Mouse (Mus musculus) CD4-positive, CD25-positive, alpha-beta regulatory T cell, adult 4 months (primary cell): Measurements from ENCODE around the gene Sult4a1. TPM values are rescaled to one million over a fixed set of nuclear protein-coding genes. Genes with fewer than 3 reads are reported as not detected.

ENCODE experiments used
- ATAC-seq: one replicate; pipeline ENCODE4 v1.8.0; 2017
- polyA plus RNA-seq, 2 experiments: library from polyadenylated mRNA; unstranded; fragments of 100-300 nt; shearing (Covaris generic); gene quantifications; one replicate each; pipeline ENCODE4 v1.2.1; 2017

Gene Sult4a1
- polyA plus RNA-seq, 2 experiments from 2014 or later = not detected

- ATAC-seq = no peak
Observed at GRCm38 (mm10) chr15:84094921-84095320, 10.6 kb downstream of the Sult4a1 start.

DNA sequence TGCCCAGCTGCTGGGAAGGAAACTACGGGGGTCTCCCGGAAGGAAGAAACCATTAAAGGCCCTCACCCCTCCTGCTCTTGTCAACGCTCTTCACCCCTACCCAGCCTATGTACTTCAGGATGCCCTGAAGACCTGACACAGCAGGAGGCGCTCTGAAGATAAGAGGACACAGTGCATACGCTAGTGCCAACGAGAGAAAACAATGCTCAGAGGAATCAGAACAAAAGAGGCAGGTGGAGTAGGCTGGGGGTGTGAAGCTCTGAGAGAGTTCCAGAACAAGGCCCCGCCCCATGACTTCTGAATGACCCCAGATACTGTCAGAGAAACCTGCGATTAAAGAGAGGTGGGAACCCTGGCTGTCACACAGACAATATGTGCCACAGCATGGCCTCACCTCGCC lies 18.8 kb downstream of the Sult4a1 start:
- ATAC-seq = no peak

GRCm38 (mm10) chr15:84086364-84086763 lies 19.2 kb downstream of the Sult4a1 start:
- ATAC-seq = no peak

DNA sequence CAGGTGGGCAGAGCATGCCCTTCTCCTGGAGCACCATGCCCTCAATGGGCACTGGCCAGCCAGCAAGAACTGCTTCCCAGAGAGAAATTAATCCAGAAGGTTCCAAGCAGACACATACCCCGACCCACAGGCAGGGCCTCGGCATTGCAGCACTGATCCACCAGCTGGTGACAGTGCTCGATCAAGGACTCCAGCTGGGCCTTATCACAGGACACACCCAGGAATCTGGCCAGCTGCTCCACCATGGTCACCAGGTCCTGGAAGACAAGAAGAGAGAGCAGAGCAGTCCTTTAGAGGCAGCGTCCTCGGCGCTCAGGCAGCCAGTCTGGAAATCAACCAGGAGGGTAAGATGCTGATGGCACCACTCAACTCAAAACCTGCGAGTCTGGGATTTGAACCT lies 25.5 kb downstream of the Sult4a1 start:
- ATAC-seq = no peak

DNA sequence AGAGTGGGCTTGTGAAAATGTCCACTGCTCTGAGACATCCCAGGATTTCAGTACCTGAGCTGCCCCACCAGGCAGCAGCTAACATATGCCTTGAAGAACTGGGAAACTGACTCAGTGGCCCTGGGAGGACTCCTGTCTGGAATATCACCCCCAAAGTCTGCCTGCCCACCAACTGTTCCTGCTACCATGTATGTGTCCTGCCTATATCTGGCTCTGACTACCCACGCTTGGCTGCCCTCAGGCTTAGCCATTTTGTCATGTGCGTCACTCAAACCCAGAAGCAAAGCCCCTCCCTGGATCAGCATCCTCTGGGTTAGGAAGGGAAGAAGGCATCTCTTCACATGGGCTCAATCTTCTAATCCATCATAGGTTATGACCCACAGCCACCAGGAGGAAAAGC lies 26.0 kb downstream of the Sult4a1 start:
- no peak for ATAC-seq

DNA sequence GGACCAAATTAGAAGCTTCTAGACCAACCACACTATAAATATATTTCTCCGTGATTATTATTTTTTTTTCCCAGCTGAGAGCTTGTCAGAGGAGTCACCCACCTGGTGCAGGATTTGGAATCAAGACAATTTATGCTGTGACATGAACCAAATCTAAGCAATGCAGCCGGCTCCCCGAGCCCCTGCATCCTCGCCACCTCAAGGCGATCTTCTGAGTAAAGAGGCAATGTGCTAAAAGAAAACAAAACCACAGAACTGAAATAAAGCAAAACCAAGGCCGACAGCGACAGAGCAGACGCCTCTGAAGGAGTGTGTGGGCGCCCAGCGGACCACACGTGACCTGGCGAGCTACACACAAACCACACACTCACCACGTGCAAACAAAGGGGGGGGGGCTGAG lies 26.9 kb downstream of the Sult4a1 start:
- ATAC-seq = no peak

- no peak for ATAC-seq
Observed at GRCm38 (mm10) chr15:84077151-84077550, 28.4 kb downstream of the Sult4a1 start.

DNA sequence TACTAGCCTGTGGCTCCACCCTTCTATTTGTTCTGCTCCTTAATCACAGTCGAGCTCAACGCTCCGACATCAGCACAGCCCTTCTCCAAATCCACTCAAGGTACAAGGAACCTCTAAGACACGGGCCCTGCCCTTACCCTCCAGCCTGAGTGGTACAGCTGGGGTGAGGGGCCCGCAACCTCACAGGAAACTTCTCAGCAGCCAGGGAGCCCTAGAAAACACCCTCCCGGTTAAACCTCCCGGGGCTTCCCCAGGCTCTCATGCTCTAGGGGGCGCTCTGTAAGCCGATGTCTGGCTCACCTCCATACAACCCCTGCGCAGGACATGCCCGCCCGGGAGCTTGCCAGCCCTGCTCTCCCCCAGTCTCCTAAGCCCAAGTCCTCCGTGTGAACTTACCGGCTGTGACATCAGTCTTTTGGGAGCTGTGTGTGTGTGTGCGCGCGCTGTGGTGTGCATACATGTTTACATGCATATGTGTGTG lies 30.8 kb downstream of the Sult4a1 start:
- no peak for ATAC-seq

GRCm38 (mm10) chr15:84073911-84074704 lies 31.4 kb downstream of the Sult4a1 start:
- no peak for ATAC-seq

- ATAC-seq = no peak
Observed at GRCm38 (mm10) chr15:84073058-84073457, 32.5 kb downstream of the Sult4a1 start.

DNA sequence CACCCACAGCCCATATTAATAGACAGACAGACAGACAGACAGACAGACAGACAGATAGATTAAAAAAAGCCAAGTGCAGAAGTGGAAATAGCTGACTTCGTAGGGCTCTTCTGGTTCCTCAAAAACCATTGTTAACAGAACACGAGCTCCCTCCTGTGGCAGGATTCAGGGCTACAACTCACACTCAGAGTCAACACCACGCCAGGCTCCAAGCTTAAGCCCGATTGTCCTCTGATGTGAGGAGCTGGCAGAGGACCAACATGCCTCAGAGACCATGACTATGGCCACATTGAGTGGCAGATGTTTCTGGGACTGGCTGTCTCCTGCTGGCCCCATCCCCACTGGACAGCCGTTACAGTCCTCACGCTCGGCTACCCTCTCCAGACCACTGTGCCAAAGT lies 33.3 kb downstream of the Sult4a1 start:
- ATAC-seq = no peak

DNA sequence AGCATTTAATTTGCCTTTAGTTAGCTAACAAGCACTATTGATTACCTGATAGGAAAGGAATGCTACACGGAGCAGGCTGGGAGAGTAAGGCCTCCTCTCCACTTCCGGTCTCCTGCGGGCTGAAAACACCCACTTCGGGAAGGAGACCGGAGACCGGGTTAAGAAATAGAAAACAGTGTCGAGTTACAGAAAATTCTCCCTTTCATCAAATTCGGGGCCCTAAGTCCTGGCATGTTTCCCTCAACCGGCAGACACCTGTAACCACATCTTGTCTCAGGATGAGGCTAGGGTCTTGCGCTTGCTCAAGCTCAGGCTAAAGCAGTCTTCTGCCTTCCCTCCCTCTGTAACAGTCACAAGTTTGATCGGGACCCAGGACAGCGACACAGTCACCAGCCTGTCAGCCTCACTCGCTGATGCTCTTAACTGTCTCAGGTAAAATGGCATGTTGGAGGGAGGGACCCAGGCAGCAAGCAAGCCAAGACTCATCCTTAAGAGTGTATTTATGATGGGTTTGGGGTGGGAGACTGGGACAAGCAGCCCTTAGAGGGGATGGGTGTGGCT lies 35.4 kb downstream of the Sult4a1 start:
- ATAC-seq = no peak

- no peak for ATAC-seq
Observed at GRCm38 (mm10) chr15:84069455-84070050, 36.0 kb downstream of the Sult4a1 start.

GRCm38 (mm10) chr15:84065701-84066100 lies 39.9 kb downstream of the Sult4a1 start:
- ATAC-seq = no peak

- no peak for ATAC-seq
Observed at GRCm38 (mm10) chr15:84065140-84065539, 40.4 kb downstream of the Sult4a1 start, which contains the start of gene Efcab6. TSS of gene Efcab6 (minus strand) at chr15:84065379.

DNA sequence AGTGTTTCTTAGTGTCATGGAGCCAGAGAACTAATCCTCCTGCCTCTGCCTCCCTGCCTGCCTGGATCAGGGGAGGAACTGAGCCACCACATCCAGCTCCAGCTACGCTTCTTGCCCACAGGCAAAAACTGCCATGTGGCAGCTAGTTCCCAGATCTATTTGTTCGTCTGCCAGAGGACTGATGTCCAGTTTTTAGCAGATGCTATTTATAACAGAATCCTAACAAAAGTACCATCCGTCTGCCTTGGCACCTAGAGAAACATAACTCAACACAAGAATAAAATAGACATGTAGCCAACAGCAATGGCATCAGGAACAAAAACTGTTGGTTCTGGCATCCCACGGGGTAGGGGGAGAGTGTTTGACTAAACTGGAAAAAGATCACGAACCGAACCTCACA lies 46.7 kb downstream of the Sult4a1 start:
- no peak for ATAC-seq

DNA sequence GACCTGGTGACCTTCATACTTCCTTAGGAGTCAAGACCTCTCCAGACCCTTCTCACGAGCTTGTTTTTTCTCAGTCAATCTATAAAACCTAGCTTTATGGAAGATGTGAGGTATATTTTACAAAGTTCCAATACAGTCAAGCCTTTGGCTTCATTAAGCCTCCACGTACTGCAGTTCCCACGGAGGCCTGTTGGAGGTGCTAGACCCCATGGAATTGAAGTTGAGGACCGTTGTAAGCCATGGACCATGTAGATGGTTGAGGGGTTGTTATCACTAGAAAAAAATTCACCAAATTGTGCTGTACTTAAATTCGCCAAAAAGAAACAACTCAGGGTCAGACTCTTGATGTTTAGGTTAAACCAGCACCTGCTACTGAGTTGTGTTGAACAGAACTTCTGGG lies 49.5 kb downstream of the Sult4a1 start:
- no peak for ATAC-seq

DNA sequence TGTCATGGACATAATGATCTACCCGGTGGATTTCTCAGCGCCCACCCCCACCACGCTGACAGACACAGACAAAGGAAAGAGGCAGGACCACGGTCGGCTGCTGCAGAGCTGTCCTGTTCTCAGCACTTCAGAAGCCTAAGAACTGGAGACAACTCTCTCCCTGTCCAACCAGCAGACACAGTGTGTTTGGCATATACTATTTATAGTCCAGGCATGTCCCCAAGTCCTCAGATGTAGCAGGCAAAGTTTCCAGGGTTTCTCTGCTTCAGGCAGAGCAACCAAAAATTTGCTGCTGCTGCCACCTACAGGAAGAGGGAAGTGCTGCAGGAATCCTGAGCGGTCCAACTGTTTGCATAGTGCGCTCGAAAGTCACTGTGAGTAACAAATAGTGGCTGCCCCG lies 51.7 kb downstream of the Sult4a1 start:
- no peak for ATAC-seq

DNA sequence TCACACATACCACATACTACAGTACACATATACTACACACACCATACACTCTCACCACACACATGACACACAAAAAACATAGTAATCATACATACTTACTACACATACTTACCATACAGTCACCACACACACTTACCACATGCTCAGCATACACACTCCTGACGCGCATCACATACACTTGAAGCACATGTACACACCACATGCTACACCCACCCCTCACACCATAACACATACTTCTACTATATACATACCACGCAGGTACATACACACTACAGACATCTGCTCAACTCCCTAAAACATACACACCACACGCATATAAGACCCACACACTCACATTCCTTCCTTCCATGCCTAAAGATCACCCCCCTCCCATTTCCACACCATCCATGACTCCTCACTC lies 52.3 kb downstream of the Sult4a1 start:
- ATAC-seq = no peak

GRCm38 (mm10) chr15:84052390-84052789 lies 53.2 kb downstream of the Sult4a1 start:
- ATAC-seq = no peak

DNA sequence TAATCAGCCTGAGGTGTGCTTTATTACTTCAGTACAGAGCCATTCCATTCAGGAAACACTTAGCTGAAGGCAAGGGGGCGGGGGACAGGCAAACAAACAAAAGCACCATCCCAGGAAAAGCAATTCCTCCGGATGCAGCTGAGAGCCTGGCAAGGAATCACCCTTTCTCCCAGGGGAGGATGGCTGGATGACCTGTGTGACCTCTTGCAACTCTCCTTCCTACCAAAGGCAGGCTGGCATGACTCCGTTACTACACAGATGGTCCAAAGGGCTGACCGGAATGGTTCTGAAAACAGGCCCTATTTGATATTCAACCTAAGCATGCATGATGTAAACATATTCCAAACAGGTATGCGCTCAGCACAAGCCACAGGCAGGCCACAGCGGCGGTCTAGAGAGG lies 56.0 kb downstream of the Sult4a1 start:
- no peak for ATAC-seq

DNA sequence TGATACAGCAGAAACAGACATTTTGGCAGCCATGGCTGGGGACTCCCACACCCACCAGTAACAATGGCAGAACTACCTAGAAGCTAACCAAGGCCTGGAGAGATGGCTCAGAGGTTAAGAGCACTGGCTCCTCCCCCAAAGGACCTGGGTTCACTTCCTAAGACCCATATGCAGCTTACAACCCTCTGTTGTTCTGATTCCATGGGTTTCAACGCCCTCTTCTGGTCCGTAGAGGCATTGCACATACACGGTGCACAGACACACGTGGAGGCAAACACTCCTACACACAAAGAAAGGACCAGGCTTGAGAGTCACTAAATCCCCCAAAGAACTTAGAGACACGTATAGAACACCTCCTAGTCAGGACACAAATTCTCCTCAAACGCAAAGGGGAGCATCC lies 60.0 kb downstream of the Sult4a1 start:
- no peak for ATAC-seq

- no peak for ATAC-seq
Observed at GRCm38 (mm10) chr15:84037067-84037466, 68.5 kb downstream of the Sult4a1 start.
